Mouse (Mus musculus) layer of hippocampus, postnatal 10 days (tissue): Measurements from ENCODE around the gene Cntn1. TPM values are rescaled to one million over a fixed set of nuclear protein-coding genes. Genes with fewer than 3 reads are reported as not detected.

ENCODE experiments used
- total RNA-seq, 2 experiments: library from RNA; stranded (reverse); gene quantifications; 2 replicates each; pipeline ENCODE4 v1.2.3; 2021

The Cntn1 gene
- total RNA-seq, 2 experiments from 2014 or later: 470 to 480 TPM

Other genes starting within 250 kb of the Cntn1 start
- gene Smgc, start 212.9 kb upstream of the Cntn1 start, total RNA-seq: not detected